Mouse (Mus musculus): ENCODE data around the gene Stx1a.

The Stx1a gene

DNA sequence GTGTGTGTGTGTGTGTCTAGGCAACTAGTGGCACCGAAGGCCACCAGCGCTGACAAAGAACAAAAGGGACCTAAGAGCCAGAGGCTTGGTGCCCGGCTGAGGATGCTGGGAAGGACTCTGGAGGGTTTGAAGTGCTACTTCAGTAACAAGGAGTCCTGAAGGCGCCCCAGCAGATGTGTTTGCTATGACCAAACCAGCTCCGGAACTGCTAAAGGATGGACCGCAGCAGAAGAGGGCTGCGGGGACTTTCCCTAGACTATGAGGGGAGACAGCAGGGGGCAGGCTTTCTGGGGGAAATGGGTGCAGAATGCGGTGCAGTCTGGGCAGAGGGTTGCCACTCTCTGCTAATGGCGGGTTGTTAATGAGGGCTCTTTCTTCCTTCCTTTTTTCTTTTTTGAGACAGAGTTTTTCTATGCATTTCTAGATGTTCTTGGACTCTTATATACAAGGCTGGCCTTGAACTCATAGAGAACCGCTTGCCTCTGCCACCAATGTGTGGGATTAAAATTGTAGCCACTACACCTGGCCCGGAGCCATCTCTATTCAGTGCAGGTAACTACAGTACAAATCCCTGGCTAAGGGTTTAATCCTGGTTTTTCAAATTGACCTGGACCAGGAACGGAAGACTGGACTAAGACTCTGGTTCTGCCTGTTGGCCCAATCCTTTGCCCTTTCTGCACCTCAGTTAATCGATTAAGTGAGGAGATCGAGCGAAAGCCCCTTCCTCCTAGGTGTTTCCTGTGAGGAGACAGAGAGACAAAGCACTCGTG lies 15.3 kb upstream of the Stx1a start:
- in situ Hi-C loops (cut with MboI, MseI) = no loop called here

DNA sequence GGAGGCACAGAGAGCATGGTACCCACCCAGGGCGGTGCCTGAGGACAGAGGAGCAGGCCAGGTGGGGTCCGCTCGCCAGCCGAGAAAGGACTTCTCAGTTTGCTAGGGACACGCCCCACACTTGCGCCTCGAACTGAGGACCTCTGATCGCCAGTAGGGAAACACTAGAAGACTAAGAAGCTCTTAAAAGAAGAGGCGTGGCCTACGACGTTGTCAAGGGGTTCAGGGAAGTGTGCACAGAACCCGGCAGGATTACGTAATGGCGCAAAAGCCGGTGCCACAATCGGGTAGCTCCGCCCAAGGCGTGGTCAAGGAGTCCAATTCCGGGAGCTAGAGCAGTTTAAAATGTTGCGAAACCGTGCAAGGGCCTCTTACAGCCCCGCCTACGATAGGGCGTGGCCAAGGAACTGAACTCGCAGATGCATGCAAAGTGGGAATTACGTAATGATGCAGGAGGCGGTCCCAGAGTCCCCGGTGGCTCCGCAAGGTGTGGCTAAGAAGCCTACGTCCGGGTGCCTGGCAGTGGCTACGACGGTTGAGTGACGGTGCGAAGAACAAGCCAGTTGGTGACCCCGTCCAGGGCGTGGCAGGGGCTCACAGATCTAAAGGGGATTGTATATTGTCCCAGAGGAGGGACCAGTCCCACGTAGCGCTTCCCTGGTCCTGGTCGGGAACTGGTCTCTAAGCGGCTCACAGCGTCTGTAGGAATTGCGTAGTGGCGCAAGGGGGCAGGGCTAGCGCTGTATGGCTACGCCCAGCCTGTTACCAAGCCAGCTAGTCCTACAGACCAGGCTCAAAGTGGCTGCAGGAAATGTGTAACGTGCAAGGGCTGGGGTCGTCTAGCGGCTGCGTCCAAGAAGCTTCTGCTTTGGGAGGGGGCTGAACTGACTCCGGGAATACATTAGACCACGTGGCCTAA lies 14.4 kb upstream of the Stx1a start, which contains the start of gene Abhd11:
Gene Abhd11 (plus strand): TSS at position 482 of the 919 bp plus-strand sequence.
- in situ Hi-C loops (cut with MboI, MseI) = no loop called here

DNA sequence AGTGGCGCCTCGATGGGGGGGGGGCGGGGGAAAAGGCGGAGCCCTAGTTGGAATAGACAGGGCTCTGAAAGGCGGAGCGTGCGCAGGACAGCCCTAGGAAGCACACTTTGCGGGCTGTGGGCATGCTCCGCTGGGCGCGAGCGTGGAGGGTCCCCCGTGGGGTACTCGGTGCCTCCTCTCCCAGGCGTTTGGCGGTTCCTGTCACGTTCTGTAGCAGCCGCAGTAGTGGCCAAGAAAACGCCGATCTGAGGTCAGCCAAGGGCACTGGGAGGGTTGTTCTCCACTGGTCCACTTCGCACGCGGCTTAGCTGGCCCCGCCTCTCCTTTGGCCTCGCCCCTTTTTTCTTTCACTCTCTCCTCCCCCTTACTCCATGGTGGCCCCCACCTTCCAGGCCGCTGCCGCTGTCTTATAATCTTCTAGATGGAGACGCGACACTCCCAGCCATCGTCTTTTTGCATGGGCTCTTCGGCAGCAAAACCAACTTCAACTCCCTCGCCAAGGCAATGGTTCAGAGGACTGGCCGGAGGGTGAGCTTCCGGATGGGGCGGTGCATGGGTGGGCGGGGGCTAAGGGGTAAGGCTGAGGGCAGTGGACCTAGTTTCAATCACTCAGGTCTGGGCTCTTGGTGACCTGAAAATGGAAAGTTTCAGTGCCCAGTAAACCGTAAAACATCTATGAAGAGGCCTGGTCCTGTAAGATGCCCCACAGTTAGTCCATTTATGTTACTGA lies 13.5 kb upstream of the Stx1a start:
- in situ Hi-C loops (cut with MboI, MseI) = no loop called here

DNA sequence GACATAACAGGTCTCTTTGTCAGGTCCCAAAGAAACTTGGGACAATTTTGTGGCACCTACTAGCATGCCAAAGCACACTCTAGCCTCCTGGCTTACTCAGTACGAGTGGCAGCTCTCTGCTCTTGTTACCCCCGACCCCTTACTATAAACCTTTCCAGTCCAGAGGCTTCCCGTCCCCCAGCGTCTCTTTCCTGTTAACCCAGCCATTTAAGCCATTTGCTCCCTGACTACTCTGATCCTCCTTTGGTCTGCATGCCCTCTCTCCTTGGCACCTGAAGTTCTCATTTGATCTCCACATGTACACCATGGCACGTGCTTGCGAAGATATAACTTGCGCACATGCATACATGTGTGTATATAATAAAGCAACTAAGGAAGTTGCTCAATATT lies 13.0 kb upstream of the Stx1a start:
- in situ Hi-C loops (cut with MboI, MseI) = no loop called here

DNA sequence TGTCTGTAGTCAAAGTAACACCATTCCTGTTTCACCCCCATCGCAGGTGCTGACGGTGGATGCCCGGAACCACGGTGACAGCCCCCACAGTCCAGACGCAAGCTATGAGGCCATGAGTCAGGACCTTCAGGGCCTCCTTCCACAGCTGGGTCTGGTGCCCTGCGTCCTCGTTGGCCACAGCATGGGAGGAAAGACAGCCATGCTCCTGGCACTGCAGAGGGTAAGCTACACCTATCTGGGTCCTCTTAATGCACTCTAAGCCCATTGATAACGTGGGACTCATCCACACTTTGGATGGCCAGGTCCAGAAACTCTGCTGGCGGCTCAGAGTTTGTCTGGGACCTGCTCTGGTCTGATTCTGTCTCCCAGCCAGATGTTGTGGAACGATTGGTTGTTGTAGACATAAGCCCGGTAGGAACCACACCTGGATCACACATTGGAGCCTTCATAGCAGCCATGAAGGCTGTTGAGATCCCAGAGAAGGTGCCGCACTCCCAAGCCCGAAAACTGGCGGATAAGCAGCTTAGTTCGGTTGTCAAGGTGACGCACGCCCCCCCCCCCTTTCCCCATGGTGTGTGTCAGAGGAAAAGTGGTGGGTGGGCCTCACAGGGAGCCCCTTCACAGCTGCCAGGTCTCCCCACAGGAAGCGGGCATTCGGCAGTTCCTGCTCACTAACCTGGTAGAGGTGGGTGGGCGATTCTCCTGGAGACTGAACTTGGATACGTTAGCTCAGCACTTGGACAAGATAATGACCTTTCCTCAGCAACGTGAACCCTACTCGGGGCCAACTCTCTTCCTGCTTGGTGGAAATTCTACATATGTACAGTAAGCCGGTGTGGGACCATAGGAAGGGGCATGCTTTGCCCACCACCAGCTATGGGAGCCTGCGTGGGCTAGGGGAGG lies 12.2 kb upstream of the Stx1a start:
- in situ Hi-C loops (cut with MboI, MseI) = no loop called here

DNA sequence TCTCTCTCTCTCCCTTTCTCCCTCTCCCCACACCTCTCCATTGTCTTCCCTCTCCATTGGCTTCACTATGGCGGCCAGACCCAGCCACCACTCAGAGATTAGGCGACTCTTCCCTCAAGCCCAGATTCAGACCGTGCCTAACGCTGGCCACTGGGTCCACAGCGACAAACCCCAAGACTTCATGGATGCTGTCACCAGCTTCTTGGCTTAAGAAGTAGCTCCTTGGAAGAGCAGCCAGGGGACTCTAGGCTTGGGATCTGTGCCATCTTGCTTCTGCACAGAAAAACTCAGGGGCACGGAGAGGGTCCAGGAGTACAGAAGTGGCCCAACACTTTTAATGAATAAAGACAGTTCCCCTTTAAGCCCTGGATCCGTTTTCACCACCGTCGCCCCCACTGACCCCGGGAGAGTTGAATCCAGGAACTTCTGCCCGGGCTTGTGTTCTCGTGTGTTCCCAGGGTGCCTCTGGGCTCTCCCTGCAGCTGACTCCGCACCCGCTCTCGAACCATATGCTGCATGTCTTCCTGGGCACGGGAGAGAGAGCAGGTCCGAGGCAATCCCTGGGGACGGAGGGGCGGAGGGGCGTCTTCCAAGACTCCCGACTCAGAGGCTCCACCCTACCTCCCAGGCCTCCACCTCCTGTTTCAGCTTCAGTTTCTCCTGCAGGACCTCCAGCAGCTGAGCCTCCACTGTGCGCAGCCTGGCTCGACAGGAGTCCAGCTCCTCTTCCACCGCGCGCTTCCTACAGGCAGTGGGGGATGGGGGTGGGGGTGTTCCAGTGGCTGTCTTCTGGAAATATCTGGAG lies 11.3 kb upstream of the Stx1a start:
- in situ Hi-C loops (cut with MboI, MseI) = no loop called here

DNA sequence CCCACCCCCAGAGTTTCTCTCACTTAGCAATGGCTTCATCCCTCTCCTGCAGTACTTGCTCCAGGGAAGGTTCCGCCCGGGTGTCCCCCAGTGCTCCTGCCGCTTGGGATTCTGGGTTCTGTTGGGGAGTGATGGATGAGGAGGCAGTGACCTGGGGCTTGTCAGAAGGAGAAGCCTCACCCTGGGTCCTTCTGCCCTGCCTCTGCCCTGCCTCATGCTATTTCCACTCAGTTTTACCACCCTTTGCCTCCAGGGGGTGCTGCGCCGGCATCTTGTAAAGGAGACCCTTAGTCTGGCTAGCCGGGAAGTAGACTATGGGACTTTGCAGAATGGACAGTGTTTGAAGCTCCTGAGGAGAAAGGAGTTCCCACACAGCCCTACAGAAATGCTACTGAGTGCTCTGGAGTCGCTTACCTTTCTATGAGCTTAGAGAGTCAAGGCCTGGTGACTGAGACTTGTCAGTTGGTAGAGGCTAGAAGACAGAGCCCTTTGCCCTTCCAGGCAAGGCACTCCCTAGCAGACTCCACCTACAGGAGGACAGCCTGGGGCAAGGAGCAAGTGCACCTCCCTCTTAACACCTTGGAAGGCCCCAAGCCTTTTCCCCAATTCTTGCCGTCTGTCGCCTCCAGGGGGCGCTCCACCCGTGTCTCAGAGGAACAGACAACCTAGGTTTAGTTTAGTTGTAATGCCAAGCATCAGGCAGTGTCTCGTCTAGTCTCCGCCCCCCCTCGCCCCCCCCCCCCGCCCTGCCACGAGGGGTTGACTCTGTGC lies 10.4 kb upstream of the Stx1a start:
- in situ Hi-C loops (cut with MboI, MseI) = no loop called here

DNA sequence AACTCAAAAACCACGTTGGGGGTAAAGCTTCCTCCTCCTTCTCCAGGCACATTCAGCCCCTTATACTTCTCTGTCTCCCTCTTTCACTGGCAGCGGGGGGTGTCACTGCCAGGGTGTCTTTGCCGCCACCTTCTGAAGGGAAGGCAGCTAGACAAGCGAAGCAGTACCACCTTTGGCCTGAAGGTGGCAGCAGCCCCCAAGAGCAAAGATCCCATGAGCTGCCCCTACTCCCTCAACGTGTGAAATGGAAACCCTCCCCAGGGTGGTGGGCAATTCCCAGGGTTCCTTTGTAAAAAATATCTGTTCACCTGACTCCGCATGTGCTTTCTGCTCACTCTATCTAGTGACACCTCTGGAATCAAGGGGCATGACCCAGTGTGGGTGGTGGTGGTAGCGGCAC lies 7.8 kb upstream of the Stx1a start:
- in situ Hi-C loops (cut with MboI, MseI) = loop anchor here (5.0 kb wide), 1 partner anchor 92 kb away; no protein-coding TSS in a partner anchor

DNA sequence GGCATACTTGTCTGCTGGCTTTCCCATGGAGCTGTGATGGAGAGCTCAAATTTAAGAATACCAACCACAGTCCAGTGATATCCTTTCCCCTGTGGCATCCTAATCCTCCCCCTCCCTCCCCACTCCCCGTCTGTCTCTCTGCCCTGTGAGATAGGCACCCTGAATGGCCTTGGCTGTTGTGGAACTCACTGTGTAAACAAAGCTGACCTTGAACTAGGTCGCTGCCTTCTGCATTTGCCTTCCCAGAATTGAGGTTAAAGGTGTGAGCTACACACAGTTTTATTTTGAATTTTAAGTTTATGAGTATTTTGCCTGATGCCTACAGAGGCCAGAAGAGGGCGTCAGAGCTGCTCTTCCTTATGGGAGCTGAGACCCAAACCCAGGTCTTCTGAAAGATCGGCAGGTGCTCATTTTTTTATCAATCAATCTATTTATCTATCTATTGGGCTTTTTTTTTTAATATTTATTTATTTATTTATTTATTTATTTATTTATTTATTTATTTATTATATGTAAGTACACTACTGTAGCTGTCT lies 7.0 kb upstream of the Stx1a start:
- in situ Hi-C loops (cut with MboI, MseI) = loop anchor here (5.0 kb wide), 1 partner anchor 91 kb away; no protein-coding TSS in a partner anchor

DNA sequence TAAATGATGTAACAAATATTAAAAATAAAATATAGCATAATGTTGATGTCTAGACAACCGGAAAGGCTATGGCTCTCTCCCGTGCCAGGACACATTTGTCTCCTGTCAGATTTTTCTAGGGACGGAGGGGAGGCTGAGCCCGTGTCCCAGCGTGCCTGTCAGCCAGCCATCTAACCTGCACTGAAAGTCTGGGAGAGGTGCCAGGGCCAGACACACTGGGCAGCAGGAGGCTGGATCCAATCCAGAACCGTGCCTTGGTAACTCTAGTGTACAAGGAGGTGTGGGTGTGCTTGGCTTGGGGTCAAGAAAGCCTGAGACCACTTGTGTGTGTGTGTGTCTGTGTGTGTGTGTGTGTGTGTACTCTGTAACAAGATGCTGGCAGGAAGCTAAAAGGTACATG lies 1.5 kb upstream of the Stx1a start:
- in situ Hi-C loops (cut with MboI, MseI) = loop anchor here (10.0 kb wide), 1 partner anchor 973 kb away; the partner anchor contains the start of gene Dtx2

DNA sequence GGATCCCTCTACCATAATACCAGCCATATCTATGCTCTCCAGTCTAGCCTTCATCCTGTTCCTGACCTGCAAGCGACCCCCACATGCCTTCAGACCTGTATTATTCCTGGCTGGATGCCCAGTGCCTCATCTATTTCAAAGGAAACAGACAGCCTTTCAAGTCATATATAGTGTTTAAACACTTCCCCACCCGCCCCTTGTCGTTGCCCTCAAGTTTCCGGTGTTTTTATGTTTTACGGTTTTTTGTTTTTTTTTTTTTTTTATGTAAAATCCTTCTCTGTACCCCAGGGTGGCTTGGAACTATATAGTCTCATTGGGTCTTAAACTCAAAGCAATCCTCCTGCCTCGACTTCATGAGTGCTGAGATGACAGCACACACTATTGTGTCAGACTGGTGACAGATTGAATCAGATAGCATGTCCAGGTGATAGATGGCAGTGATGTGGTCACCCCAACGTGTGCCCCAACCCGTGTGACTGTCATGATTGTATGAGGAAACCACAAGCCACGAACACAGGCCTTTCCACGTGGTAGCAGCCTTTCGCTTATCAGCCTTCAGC lies 1.5 kb downstream of the Stx1a start:
- in situ Hi-C loops (cut with MboI, MseI) = loop anchor here (10.0 kb wide), 1 partner anchor 970 kb away; the partner anchor contains the start of gene Dtx2

DNA sequence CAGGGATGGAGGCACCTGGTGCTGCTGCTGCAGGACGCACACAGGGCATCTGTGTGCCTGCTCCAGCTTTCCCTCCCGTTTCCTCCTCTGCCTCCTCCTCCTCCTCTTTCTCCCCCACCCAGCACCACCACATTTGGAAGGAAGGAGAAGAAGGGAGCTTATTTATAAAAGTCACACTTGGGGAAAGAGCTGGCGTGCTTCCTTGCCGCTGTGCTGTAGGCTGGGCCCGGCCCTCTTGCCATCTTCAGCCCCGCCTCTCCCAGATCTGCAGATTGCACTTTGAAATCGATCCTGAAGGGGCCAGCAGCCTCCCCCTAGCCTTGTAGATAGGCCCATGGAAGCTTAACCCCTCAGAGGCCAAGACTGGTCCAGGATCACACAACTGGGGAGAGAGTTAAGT lies 2.6 kb downstream of the Stx1a start:
- in situ Hi-C loops (cut with MboI, MseI) = loop anchor here (10.0 kb wide), 1 partner anchor 969 kb away; the partner anchor contains the start of gene Dtx2

DNA sequence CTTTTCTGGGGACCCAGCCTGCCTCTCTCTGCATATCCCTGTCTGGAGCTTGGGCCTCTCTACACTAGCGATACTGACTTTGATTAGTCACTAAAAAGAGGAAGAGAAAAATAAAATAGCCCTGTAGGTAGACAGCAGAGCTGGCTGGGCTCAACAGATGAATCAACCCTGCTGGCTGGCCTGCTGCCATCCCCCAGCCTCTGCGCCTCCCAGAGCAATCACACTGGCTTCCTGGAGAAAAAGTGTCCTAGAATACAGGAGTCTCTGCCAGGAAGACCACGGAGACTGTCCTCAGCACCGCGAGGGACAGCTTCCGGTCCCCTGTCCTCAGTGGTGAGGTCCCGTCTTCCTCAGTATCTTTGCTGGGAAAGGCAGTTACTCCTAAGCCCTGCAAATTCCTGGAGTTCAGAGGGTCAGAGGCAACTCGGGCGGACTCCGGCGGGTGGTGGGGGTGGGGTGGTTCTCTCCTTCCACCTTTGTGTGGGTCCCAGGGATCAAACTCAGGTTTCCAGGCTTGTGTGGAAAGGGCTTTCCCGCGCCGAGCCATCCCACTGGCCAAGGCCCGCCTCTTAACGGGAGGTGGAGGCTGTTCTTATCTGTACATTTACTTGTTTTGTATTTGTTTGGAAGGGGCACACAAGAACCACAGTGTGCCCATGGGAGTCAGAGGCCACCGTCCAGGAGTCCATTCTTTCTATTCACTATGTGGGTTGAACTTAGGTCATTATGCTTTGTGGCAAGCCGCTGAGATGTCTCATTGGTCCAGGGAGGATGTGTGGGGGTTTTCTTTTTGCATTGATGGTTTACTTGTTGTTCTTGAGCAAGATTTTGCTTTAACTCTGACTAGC lies 5.9 kb downstream of the Stx1a start:
- in situ Hi-C loops (cut with MboI, MseI) = loop anchor here (10.0 kb wide), 1 partner anchor 966 kb away; the partner anchor contains the start of gene Dtx2

DNA sequence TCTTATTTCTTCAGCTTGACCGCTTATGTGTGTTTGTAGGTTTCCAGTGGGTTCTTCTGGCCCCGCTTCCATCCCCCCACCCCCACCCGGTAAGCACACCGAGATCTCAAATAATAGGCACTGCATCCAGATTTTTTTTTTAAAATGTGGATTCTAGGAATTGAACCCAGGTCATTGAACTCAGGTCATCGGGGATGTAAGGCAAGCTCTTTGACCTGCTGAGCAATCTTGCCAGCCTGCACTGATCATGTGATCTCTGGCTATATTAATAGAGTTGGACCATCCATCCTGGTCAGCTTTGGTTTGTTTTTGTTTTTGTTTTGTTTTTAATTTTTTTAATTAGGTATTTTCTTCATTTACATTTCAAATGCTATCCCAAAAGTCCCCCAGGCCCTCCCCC lies 9.3 kb downstream of the Stx1a start:
- in situ Hi-C loops (cut with MboI, MseI) = no loop called here

DNA sequence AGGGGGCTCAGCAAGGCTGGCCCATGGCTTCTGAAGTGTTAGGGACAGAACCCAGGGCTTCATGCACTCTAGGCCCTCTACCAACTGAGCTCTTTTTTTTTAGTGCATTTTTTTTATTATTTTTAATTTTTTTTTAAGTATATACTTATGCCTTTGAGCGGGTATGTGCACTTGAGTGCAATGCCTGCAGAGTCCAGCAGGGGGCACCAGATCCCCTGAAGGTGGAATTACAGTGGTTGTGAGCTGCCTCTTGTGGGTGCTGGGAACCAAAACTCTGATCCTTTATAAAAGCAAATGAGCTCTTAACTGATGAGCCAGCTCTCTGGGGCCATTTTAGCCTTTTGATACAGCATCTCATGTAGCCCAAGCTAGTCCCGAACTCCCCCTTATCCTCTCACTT lies 11.3 kb downstream of the Stx1a start:
- in situ Hi-C loops (cut with MboI, MseI) = no loop called here

DNA sequence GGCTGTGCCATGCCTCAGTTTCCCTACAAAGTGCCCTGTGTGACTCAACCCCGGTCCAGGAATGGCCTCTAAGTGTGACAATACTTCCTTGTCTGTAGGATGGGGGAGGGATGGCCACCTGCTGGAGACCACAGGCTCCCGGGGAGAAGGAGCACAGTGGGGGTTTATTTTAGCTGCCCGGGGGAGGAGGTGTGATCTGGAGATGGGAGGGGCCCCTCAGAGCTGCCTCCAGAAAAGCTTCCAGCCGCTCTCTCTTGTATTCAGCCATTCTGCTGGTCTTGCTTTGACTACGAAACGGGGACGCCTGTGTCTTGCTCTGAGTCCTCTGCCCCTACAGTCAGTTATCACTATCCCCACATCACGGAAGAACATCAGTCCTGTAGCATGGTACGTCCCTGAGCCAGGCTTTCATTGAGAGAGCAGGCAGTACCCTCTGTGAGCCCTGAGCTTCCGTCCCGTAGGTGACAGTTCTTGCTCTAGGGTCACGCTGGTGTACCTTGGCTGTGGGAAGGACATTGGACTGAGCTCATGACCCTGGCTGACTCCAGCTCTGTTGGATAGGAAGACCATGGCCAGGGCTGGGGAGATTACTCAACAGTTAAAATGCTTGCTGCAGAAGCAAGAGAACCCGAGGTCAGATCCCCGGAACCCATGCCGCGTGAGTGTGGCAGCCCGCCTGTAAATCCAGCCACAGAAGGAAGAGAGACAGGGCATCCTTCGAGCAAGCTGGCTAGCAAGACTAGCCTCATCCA lies 12.5 kb downstream of the Stx1a start:
- in situ Hi-C loops (cut with MboI, MseI) = no loop called here

DNA sequence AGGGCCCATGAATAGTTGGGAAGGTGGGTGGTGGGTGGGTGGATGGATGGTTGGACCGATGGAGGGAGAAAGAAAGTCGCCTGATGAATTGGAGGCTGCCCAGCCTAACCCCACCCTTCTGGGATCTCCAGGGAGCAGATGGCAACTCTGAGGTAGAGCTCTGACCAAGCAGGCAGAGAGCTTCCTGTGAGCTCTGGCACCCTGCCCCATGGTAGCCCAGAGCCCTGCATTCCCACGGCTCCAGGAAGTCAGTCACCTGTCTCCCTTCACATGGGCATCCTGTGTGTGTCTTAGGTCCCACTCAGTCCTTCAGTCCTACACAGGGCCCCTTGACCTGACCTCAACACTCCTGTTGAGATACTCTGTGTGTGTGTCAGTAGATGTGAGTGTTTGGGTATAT lies 14.7 kb downstream of the Stx1a start:
- in situ Hi-C loops (cut with MboI, MseI) = no loop called here
